Mouse (Mus musculus) liver, embryonic 13.5 days (tissue): ENCODE data around the gene Rps27rt. TPM values are rescaled to one million over a fixed set of nuclear protein-coding genes. Genes with fewer than 3 reads are reported as not detected.
"Not testable (repeated sequence)": the region's sequence is repeated elsewhere in the genome, so short reads cannot be mapped to it uniquely, and the experiment has no call there.

Experiments used
- ATAC-seq: fragments of 200-750 bp; cut with Nextera tagmentation; 2 replicates; pipeline ENCODE4 v1.8.0; 2017; ENCODE audit warnings: low read depth, mild to moderate bottlenecking, moderate number of reproducible peaks, moderate library complexity
- DNase-seq: peaks from one replicate; pipeline ENCODE4 v3.0.0; 2022
- H3K27ac ChIP-seq: fragments of 300-500 bp; sonication (generic); 2 replicates; pipeline ENCODE4 v1.5.1; 2015; ENCODE audit warnings: moderate library complexity, mild to moderate bottlenecking, inconsistent platforms
- H3K27me3 ChIP-seq: fragments of 300-500 bp; sonication (generic); 2 replicates; pipeline ENCODE4 v1.6.1; 2015; ENCODE audit warnings: mild to moderate bottlenecking, inconsistent platforms
- H3K36me3 ChIP-seq: fragments of 300-500 bp; sonication (generic); 2 replicates; pipeline ENCODE4 v1.6.1; 2015; ENCODE audit warnings: mild to moderate bottlenecking, inconsistent platforms
- H3K4me1 ChIP-seq: fragments of 300-500 bp; sonication (generic); replicated peaks from 2 replicates; pipeline ENCODE4 v1.6.1; 2015; ENCODE audit warnings: inconsistent platforms
- H3K4me2 ChIP-seq: fragments of 300-500 bp; sonication (generic); 2 replicates; pipeline ENCODE4 v1.6.1; 2015; ENCODE audit warnings: inconsistent platforms, mild to moderate bottlenecking, moderate library complexity
- H3K4me3 ChIP-seq: fragments of 300-500 bp; sonication (generic); replicated peaks from 2 replicates; pipeline ENCODE4 v1.5.1; 2015; ENCODE audit warnings: mild to moderate bottlenecking, inconsistent platforms
- H3K9ac ChIP-seq: fragments of 300-500 bp; sonication (generic); 2 replicates; pipeline ENCODE4 v1.6.1; 2015; ENCODE audit warnings: mild to moderate bottlenecking, inconsistent platforms
- H3K9me3 ChIP-seq: fragments of 300-500 bp; sonication (generic); replicated peaks from 2 replicates; pipeline ENCODE4 v1.6.1; 2016; ENCODE audit warnings: inconsistent platforms
- WGBS: fragments of 180-500 bp; shearing (Covaris S2); methylation state at CpG from one replicate; pipeline ENCODE4 v1.1.7; 2015; ENCODE audit not compliant: insufficient replicate concordance; 5-methylcytosine and 5-hydroxymethylcytosine counted together
- polyA plus RNA-seq: library from polyadenylated mRNA; unstranded; fragments of >200 nt; fragmentation: Nextera tagmentation; extraction: Ambion mirVana; gene quantifications from 2 replicates; pipeline ENCODE4 v1.2.1, GENCODE M21; 2015

Rps27rt gene
- polyA plus RNA-seq, 1 experiment from 2014 or later: 242 TPM

- peaks cover 2% of the 10 kb centered on the region; the same call in 1 of the 2 replicates for H3K9me3 ChIP-seq
- DNase-seq (no peak), ATAC-seq (no peak)
- no peak overlapping the region for H3K4me2 ChIP-seq
- 49% methylated on average over 6 of the region's 6 CpGs for WGBS
- H3K27ac ChIP-seq: no peak overlapping the region
- H3K4me3 ChIP-seq: no peak overlapping the region
- peaks cover 5% of the 10 kb centered on the region for H3K4me1 ChIP-seq
- no peaks in the 10 kb centered on the region for H3K36me3 ChIP-seq
- no peak overlapping the region for H3K9ac ChIP-seq
- H3K27me3 ChIP-seq: peaks cover 56% of the 10 kb centered on the region
Measured at GRCm38 (mm10) chr9:114979969-114980368, 2.6 kb downstream of the Rps27rt start.

DNA sequence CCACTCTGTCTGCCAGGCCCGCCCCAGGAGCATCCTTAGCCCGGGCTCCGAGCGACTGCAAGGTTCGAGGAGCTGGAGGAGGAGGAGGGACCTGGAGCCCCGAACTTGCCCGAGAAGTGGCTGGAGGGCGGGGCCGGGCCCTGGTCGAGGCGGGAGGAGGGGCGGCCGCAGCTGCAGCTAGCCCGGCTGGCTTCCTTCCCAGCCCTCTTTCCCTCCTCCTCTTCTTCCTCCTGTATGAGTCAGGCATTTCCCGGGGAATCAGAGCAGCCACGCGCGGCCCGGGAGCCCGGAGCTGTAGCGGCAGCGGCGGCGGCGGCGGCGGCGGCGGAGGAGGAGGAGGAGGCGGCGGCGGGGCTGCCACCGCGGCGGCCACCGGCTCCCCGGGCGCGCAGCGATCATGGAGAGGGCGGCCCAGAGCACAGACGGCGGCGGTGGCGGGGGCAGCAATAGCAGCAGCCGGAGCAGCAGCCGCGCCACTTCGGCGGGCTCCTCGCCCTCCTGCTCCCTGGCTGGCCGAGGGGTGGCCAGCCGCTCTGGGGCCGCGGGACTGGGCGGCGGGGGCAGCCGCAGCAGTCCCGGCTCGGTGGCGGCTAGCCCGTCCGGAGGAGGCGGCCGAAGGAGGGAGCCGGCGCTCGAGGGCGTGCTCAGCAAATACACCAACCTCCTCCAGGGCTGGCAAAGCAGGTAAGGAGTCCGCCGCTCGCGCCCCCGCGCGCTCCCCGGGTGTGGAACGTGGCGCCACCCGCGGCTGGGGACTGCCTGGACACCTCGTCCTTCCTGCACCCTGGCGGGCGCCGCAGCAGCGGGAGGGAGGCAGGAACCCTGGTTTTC lies 4.0 kb downstream of the Rps27rt start, which contains the start of gene Osbpl10:
Gene Osbpl10 (plus strand): TSS at position 289 of the 831 bp plus-strand sequence.
- ATAC-seq (peak; percentile 36; the same call in 1 of the 2 replicates), DNase-seq (no peak)
- Histone ChIP-seq H3K9ac (peak within 1 kb of the TSS; percentile 39; the same call in 1 of the 2 replicates), H3K36me3 (no peaks in the 10 kb centered on the region), H3K4me1 (peaks cover 5% of the 10 kb centered on the region), H3K27me3 (peaks cover 56% of the 10 kb centered on the region), H3K4me3 (peak within 1 kb of the TSS; percentile 57), H3K4me2 (peak within 1 kb of the TSS; percentile 68), H3K27ac (no peak within 1 kb of the TSS), H3K9me3 (no peaks in the 10 kb centered on the region)
- 1% methylated on average over 51 of the region's 86 CpGs for WGBS

DNA sequence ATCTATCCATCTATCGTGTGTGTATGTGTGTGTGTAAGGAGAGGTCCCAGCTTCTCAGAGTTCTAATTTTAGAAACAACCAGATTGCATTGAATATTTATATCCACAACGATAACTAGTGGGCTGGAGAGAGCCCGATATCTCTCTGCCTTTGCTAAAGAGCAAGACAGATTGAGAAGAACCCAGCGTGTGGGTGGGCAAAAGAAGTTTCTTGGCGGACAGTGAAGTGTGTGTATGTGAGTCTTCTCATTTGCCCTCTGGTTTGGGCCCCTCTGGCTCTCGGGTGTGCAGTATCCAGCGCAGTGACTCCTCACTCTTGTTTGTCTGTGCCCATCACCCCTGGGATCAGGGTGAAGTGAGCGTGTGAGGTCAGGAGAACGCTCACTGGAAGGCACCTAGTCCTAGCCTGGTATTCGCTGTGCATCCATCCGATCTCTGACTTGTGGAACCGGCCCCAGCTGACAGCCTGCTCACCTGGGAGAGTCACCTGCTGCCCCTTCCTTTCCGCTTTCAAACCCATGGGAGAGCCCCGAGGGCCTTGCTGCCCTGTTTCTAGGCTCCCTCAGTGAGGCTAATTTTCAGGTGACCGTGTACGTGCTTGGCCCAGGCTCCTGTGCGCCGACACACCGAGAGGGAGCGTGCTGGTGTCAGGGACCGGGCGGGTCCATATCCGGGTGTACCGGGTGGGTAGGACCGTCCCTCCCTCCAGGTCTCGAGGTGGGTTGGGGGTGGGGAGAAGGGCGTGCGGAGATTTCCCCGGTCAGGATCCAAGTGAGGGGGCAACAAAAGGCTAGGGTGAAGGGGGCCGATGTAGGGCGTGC lies 4.9 kb downstream of the Rps27rt start:
- no peak; the same call in 1 of the 2 replicates for ATAC-seq
- WGBS: 6% methylated on average over 31 of the region's 31 CpGs
- peak overlapping the region; percentile 57 for H3K4me3 ChIP-seq
- H3K9ac ChIP-seq: peak overlapping the region; percentile 39; the same call in 1 of the 2 replicates
- no peak for DNase-seq
- H3K36me3 ChIP-seq: no peaks in the 10 kb centered on the region
- peaks cover 5% of the 10 kb centered on the region for H3K4me1 ChIP-seq
- no peak overlapping the region for H3K27ac ChIP-seq
- no peaks in the 10 kb centered on the region for H3K9me3 ChIP-seq
- peaks cover 56% of the 10 kb centered on the region for H3K27me3 ChIP-seq
- peak overlapping the region; percentile 68 for H3K4me2 ChIP-seq

DNA sequence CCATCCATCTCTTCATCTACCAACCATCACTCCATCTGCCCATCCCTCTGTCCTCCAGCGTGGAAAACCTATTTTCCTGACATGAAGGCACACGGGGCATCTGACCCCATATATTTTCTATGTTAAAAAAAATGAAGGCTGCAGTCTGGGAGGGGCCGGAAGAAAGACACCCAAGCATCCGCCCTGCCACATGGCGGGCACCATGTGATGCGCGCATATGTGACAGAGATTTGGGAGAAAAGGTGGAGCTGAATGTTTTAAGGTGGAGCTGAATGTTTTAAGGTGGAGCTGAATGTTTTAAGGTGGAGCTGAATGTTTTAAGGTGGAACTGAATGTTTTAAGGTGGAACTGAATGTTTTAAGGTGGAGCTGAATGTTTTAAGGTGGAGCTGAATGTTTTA lies 16.3 kb downstream of the Rps27rt start:
- not testable (repeated sequence) for H3K9me3 ChIP-seq, H3K4me2 ChIP-seq, H3K4me3 ChIP-seq, H3K27me3 ChIP-seq, ATAC-seq, H3K4me1 ChIP-seq, H3K27ac ChIP-seq, DNase-seq, H3K36me3 ChIP-seq, H3K9ac ChIP-seq
- WGBS: 72% methylated on average over 7 of the region's 7 CpGs

- no peak overlapping the region for H3K4me2 ChIP-seq
- 21% methylated on average over 3 of the region's 3 CpGs for WGBS
- no peak overlapping the region for H3K9ac ChIP-seq
- H3K27me3 ChIP-seq: no peaks in the 10 kb centered on the region
- H3K4me3 ChIP-seq: no peak overlapping the region
- ATAC-seq (no peak), DNase-seq (no peak)
- H3K36me3 ChIP-seq: no peaks in the 10 kb centered on the region
- 0 out of 2 replicates have a peak, but pooled peaks cover 2% of the 10 kb centered on the region for H3K9me3 ChIP-seq
- no peak overlapping the region for H3K27ac ChIP-seq
- H3K4me1 ChIP-seq: no peaks in the 10 kb centered on the region
Measured at GRCm38 (mm10) chr9:114964093-114964492, 18.4 kb downstream of the Rps27rt start.

DNA sequence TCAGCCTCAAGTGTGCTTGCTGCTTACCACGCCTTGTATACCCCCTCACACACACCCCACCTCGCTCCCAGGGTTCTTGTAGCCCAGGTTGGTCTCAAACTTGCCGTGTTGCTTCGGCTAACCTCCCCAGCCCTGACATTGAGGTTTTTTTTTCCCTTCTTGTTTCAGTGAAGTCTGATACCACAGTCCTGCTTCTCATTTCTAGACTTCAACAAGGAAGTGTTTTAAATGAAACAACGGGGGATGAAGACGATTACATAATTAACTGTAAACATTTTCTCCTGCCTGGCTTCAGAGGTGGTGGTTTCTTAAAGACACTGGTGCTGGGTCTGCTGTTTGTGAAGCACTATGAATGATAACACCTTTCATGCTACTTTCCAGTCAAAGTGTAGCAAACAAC lies 21.7 kb downstream of the Rps27rt start:
- Histone ChIP-seq H3K4me3 (no peak overlapping the region), H3K27ac (no peak overlapping the region), H3K4me2 (no peak overlapping the region), H3K27me3 (no peaks in the 10 kb centered on the region), H3K4me1 (no peaks in the 10 kb centered on the region), H3K9ac (no peak overlapping the region), H3K36me3 (no peaks in the 10 kb centered on the region), H3K9me3 (0 out of 2 replicates have a peak, but pooled peaks cover 2% of the 10 kb centered on the region)
- DNase-seq: no peak
- no peak for ATAC-seq
- 55% methylated on average over 6 of the region's 6 CpGs for WGBS

GRCm38 (mm10) chr9:114960043-114960789 lies 22.3 kb downstream of the Rps27rt start:
- no peak for DNase-seq
- no peaks in the 10 kb centered on the region for H3K36me3 ChIP-seq
- H3K27me3 ChIP-seq: no peaks in the 10 kb centered on the region
- H3K4me1 ChIP-seq: 0 out of 2 replicates have a peak, but pooled peaks cover under 1% of the 10 kb centered on the region
- H3K9me3 ChIP-seq: 0 out of 2 replicates have a peak, but pooled peaks cover 2% of the 10 kb centered on the region
- no peak overlapping the region for H3K4me3 ChIP-seq
- no peak overlapping the region for H3K9ac ChIP-seq
- no peak overlapping the region for H3K4me2 ChIP-seq
- no peak for ATAC-seq
- H3K27ac ChIP-seq: no peak overlapping the region
- WGBS: 54% methylated on average over 4 of the region's 4 CpGs

- H3K9ac ChIP-seq: no peak overlapping the region
- no peak overlapping the region for H3K4me2 ChIP-seq
- no peak overlapping the region for H3K4me3 ChIP-seq
- no peak for ATAC-seq
- peaks cover 9% of the 10 kb centered on the region; the same call in 1 of the 2 replicates for H3K4me1 ChIP-seq
- H3K27ac ChIP-seq: no peak overlapping the region
- H3K9me3 ChIP-seq: no peaks in the 10 kb centered on the region
- WGBS: 38% methylated on average over 5 of the region's 5 CpGs
- DNase-seq: no peak
- H3K36me3 ChIP-seq: no peaks in the 10 kb centered on the region; the same call in 1 of the 2 replicates
- no peaks in the 10 kb centered on the region for H3K27me3 ChIP-seq
Measured at GRCm38 (mm10) chr9:114956945-114957344, 25.6 kb downstream of the Rps27rt start.

- no peak overlapping the region for H3K9ac ChIP-seq
- no peaks in the 10 kb centered on the region for H3K27me3 ChIP-seq
- no peak for DNase-seq
- no peaks in the 10 kb centered on the region for H3K9me3 ChIP-seq
- WGBS: 78% methylated on average over 11 of the region's 11 CpGs
- no peak overlapping the region for H3K4me3 ChIP-seq
- no peak overlapping the region for H3K4me2 ChIP-seq
- no peaks in the 10 kb centered on the region; the same call in 1 of the 2 replicates for H3K36me3 ChIP-seq
- no peak for ATAC-seq
- no peak overlapping the region for H3K27ac ChIP-seq
- peaks cover 9% of the 10 kb centered on the region; the same call in 1 of the 2 replicates for H3K4me1 ChIP-seq
Measured at GRCm38 (mm10) chr9:114955340-114955739, 27.2 kb downstream of the Rps27rt start.

DNA sequence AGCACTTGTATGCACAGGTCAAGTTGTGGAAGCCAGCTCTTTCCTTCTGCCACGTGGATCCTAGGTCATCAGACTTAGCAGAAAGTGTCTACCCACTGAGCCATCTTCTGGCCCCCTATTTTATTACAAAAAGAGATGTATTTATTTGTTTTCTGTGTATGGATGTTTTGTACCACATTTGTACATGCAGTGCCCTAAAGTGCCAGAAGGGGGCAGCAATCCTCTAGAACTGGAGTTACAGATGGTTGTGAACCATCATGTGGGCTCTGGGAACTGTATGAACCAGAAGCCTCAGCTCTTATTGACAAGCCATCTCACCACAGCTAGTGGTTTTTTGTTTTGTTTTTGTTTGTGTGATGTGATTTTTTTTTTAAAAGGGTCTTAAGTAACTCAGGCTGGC lies 29.7 kb downstream of the Rps27rt start:
- Histone ChIP-seq H3K27ac (no peak overlapping the region), H3K9me3 (no peaks in the 10 kb centered on the region), H3K27me3 (no peaks in the 10 kb centered on the region), H3K36me3 (no peaks in the 10 kb centered on the region; the same call in 1 of the 2 replicates), H3K4me1 (peaks cover 9% of the 10 kb centered on the region; the same call in 1 of the 2 replicates), H3K4me2 (no peak overlapping the region), H3K4me3 (no peak overlapping the region), H3K9ac (no peak overlapping the region)
- no peak for DNase-seq
- ATAC-seq: no peak
- WGBS: 16% methylated on average over 1 of the region's 1 CpGs
